Mouse (Mus musculus) heart, embryonic 16.5 days (tissue): ENCODE data around the gene Phldb1. TPM values are rescaled to one million over a fixed set of nuclear protein-coding genes. Genes with fewer than 3 reads are reported as not detected.
A peak's percentile ranks its signal among the peaks of the same experiment; 100 is the strongest.

Source experiments
- ATAC-seq: fragments of 200-750 bp; cut with Nextera tagmentation; replicated peaks from 2 replicates; pipeline ENCODE4 v1.8.0; 2017; ENCODE audit warnings: moderate number of reproducible peaks; ENCODE audit not compliant: insufficient read depth, low FRiP score; ENCODE audit errors: extremely low read depth
- H3K27ac ChIP-seq: fragments of 300-500 bp; sonication (generic); 2 replicates; pipeline ENCODE4 v1.5.1; 2014; ENCODE audit warnings: mild to moderate bottlenecking, low read length, control low read depth, moderate library complexity
- H3K27me3 ChIP-seq: fragments of 300-500 bp; sonication (generic); 2 replicates; pipeline ENCODE4 v1.6.1; 2014; ENCODE audit warnings: low read length, mixed read lengths; ENCODE audit not compliant: control insufficient read depth, insufficient read depth
- H3K36me3 ChIP-seq: fragments of 300-500 bp; sonication (generic); 2 replicates; pipeline ENCODE4 v1.6.1; 2014; ENCODE audit not compliant: control insufficient read depth, insufficient read depth
- H3K4me1 ChIP-seq: fragments of 300-500 bp; sonication (generic); 2 replicates; pipeline ENCODE4 v1.6.1; 2014; ENCODE audit warnings: low read length, mixed read lengths; ENCODE audit not compliant: control insufficient read depth, insufficient read depth
- H3K4me2 ChIP-seq: fragments of 300-500 bp; sonication (generic); 2 replicates; pipeline ENCODE4 v1.6.1; 2014; ENCODE audit warnings: low read depth, mild to moderate bottlenecking, control low read depth, low read length
- H3K4me3 ChIP-seq: fragments of 300-500 bp; sonication (generic); 2 replicates; pipeline ENCODE4 v1.5.1; 2014; ENCODE audit warnings: mild to moderate bottlenecking, control low read depth, low read length
- H3K9ac ChIP-seq: fragments of 300-500 bp; sonication (generic); 2 replicates; pipeline ENCODE4 v1.6.1; 2014; ENCODE audit warnings: low read length, control low read depth
- H3K9me3 ChIP-seq: fragments of 300-500 bp; sonication (generic); replicated peaks from 2 replicates; pipeline ENCODE4 v1.6.1; 2016; ENCODE audit warnings: low read length; ENCODE audit not compliant: control insufficient read depth
- WGBS: fragments of 180-500 bp; shearing (Covaris S2); extraction: QIAGEN DNeasy Blood & Tissue Kit; methylation state at CpG from one replicate; pipeline ENCODE4 v1.1.7; 2014; 5-methylcytosine and 5-hydroxymethylcytosine counted together
- polyA plus RNA-seq: library from polyadenylated mRNA; unstranded; fragments of >200 nt; fragmentation: Nextera tagmentation; extraction: Ambion mirVana; gene quantifications from 2 replicates; pipeline ENCODE4 v1.2.1, GENCODE M21; 2015

Gene Phldb1
- polyA plus RNA-seq, 1 experiment from 2014 or later: 25.9 TPM

DNA sequence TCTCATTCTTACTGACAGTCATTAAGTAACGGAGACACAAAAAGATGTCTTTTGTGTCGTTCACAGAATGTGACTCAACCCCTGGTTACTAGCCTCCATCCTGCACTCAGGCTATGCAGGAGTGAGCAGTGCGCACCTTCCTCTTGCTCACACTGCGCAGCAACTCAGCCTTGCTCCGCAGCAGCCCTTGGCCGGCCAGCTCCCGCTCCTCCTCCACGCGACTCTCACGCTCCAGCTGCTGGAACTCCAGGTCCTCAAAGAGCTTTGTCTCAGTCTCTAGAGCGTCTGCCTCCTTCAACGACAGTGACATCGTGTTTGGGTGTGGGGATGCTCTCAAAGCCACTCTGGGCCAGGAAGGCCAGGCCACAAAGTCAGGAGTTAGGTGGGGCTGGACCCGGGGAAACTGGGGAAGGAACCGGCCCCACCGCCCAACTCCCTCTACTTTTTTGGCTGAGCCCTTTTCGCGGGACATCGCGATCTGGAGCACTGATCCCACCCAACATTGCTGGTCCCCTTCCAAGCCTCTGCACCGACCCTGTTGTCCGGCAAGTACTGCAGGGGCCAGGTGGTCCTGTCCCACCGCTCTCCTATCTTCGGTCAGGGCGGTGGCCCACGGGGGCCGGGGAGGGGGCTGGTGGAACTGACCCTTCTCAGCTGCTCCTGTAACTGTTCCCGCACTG lies 27.1 kb downstream of the Phldb1 start:
- H3K9ac ChIP-seq: peak overlapping the region; percentile 72
- peak overlapping the region; percentile 32; the same call in 1 of the 2 replicates for H3K27ac ChIP-seq
- peaks cover 7% of the 10 kb centered on the region for H3K36me3 ChIP-seq
- ATAC-seq: peak; percentile 10; the same call in 1 of the 2 replicates
- peak overlapping the region; percentile 77 for H3K4me2 ChIP-seq
- H3K27me3 ChIP-seq: no peaks in the 10 kb centered on the region
- peaks cover 14% of the 10 kb centered on the region for H3K4me1 ChIP-seq
- H3K4me3 ChIP-seq: peak overlapping the region; percentile 55
- 30% methylated on average over 28 of the region's 28 CpGs for WGBS
- no peaks in the 10 kb centered on the region for H3K9me3 ChIP-seq

DNA sequence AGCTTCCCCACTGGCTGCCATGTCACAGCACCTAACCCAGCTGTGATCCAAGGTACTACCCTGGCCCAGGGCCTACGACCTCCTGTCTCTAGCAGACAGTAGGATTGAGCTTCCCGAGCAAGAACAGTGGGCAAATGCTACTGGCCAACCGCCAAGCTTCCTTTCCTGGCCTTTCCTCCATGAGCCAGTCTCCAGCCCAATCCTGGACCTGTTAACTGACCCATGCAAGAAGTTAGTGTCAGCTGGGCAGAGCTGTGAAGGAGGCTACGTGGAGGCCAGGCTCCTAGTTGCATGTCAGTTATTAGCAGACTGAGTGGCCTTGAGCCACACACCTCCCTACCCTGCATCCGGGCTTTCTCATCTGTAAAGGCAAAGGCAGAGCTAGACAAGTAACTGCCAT lies 35.3 kb downstream of the Phldb1 start:
- no peaks in the 10 kb centered on the region for H3K4me1 ChIP-seq
- no peak overlapping the region for H3K9ac ChIP-seq
- no peak overlapping the region for H3K27ac ChIP-seq
- peaks cover 29% of the 10 kb centered on the region for H3K36me3 ChIP-seq
- no peak overlapping the region for H3K4me3 ChIP-seq
- no peaks in the 10 kb centered on the region for H3K9me3 ChIP-seq
- no peak overlapping the region for H3K4me2 ChIP-seq
- WGBS: 87% methylated on average over 5 of the region's 5 CpGs
- no peaks in the 10 kb centered on the region for H3K27me3 ChIP-seq
- no peak for ATAC-seq

DNA sequence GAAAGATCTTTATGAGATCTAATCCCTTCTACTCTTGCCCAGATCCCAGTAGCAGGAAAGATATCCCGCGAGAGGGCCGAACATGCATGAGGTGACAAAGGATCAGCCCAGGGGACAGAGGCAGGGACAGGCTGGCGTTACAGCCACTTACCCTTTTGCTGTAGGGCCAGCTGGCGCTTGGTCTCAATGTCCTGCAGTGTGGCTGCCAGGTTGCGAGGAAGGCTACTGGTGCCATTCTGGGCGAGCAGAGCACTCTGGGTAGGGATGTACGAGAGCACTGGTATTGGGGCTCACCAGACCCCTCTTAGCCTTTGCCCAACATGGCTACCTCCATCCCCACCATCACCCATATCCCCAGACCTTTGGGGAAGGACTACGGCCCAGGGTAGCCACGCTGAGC lies 35.8 kb downstream of the Phldb1 start:
- no peak for ATAC-seq
- Histone ChIP-seq H3K9ac (no peak overlapping the region), H3K4me2 (no peak overlapping the region), H3K27me3 (no peaks in the 10 kb centered on the region), H3K36me3 (peaks cover 33% of the 10 kb centered on the region), H3K4me3 (no peak overlapping the region), H3K4me1 (no peaks in the 10 kb centered on the region), H3K27ac (no peak overlapping the region), H3K9me3 (no peaks in the 10 kb centered on the region)
- 89% methylated on average over 10 of the region's 10 CpGs for WGBS

DNA sequence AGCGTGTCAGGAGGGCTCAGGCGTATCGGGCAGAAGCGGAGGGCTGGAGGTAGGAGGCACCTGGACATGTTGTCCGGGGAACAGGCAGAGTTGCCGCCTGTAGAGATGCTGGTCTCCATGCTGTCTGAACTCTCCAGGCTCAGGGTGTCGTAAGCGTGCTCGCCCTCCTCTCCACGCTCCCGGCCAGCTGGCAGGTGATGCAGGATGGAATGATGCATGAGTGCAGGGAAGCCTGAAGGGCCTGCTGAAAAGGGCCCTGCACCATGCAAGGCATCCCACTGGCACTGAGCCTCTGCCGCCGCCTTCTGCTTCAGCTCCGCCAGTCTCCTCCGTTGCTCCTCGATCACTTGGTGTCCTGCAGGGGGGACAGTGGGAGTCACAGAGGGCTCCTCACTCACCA lies 37.1 kb downstream of the Phldb1 start:
- 94% methylated on average over 16 of the region's 16 CpGs for WGBS
- H3K27me3 ChIP-seq: no peaks in the 10 kb centered on the region
- H3K27ac ChIP-seq: no peak overlapping the region
- no peak overlapping the region for H3K4me2 ChIP-seq
- H3K4me1 ChIP-seq: no peaks in the 10 kb centered on the region
- no peak for ATAC-seq
- no peak overlapping the region for H3K4me3 ChIP-seq
- H3K9me3 ChIP-seq: no peaks in the 10 kb centered on the region
- H3K36me3 ChIP-seq: peaks cover 46% of the 10 kb centered on the region
- H3K9ac ChIP-seq: no peak overlapping the region

DNA sequence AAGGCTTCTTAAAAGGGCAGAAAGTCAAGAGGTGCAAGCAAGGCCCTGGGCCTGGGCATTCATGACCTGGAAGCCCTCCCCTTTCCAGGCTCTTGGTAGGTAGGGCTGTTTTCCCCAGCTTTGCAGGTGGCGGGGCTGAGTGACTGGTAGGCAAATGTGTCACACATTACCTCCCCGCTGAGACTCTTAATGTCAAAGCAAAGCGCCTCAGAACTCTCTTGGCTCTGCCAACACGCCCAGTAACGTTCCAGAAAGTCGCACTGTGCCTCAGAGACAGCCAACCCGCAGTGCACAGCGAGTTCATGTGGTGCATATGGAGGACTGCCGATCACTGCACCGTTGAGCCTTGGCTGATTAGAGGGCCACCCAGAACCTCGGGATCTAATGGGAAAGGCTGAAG lies 41.9 kb downstream of the Phldb1 start:
- peaks cover 48% of the 10 kb centered on the region for H3K36me3 ChIP-seq
- no peak overlapping the region for H3K4me2 ChIP-seq
- 85% methylated on average over 11 of the region's 11 CpGs for WGBS
- H3K27ac ChIP-seq: no peak overlapping the region
- H3K9me3 ChIP-seq: no peaks in the 10 kb centered on the region
- no peaks in the 10 kb centered on the region for H3K27me3 ChIP-seq
- no peak overlapping the region for H3K9ac ChIP-seq
- no peak for ATAC-seq
- no peak overlapping the region for H3K4me3 ChIP-seq
- peaks cover 21% of the 10 kb centered on the region for H3K4me1 ChIP-seq

DNA sequence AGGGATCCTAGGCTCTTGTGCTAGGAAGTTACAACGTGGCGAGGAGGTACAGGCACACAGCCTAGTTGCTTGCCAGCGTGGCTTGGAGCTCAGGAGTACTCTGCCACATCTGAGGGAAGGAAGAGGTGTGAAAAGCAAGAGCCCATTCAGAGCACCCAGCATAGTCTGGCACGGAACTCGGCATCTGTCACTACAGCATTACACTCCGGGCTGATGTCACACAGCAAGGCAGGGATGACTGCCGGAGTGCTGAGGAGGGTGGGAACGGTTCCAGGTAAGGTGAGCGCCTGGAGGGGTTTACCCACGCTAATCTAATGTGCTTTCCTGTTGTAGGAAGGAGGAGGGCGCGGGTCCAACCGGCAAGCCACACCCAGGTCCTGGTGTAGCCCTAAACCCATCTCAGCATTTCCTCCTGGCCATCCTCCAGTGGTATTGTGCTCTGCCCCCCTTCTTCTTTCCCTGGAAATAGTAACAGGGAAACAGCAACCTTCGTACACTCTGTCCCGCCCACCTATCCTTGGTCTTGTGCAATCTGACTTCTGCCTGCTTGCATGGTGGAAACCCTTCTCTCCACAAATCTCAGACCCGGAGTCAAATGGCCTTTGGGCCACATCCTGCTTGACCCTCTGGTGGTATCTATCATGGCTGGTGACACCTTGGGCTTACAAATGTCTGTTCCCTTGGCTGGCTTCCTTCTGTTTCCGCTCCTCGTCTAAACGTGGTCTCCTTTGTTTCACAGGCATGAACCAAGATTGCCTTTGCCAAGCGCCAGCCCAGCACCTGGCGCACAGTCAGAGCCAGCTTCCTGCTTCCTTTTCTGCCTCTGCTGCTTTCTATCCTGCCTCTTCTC lies 43.1 kb downstream of the Phldb1 start:
- H3K4me3 ChIP-seq: no peak overlapping the region
- 44% methylated on average over 21 of the region's 21 CpGs for WGBS
- no peak overlapping the region for H3K4me2 ChIP-seq
- H3K27me3 ChIP-seq: no peaks in the 10 kb centered on the region
- H3K27ac ChIP-seq: peak overlapping the region; percentile 57
- no peaks in the 10 kb centered on the region for H3K9me3 ChIP-seq
- no peak overlapping the region for H3K9ac ChIP-seq
- peaks cover 47% of the 10 kb centered on the region for H3K36me3 ChIP-seq
- peaks cover 21% of the 10 kb centered on the region for H3K4me1 ChIP-seq
- ATAC-seq: peak; percentile 68

DNA sequence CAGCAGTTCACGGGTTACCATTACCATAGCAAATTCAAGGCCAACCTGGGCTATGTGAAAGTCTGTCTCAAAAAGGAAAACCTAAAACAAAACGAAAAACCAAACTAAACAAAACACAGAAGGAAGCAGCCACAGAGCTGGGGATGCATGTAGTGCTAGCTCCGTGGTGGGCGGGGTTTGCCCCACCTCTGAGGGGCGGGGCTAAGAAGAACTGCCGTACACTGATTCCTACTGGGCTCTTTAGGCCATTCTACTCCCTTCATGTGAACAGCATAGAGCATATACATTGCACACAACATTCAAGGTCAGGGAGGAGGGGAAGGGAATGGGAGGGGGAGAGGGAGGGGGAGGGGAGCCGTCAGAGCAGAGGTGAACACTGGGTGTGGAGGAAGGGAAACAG lies 44.4 kb downstream of the Phldb1 start:
- 41% methylated on average over 7 of the region's 7 CpGs for WGBS
- peak; percentile 19; the same call in 1 of the 2 replicates for ATAC-seq
- Histone ChIP-seq H3K36me3 (peaks cover 48% of the 10 kb centered on the region), H3K27me3 (no peaks in the 10 kb centered on the region), H3K4me2 (no peak overlapping the region), H3K27ac (no peak overlapping the region), H3K9me3 (no peaks in the 10 kb centered on the region), H3K9ac (no peak overlapping the region), H3K4me3 (no peak overlapping the region), H3K4me1 (peaks cover 21% of the 10 kb centered on the region)

DNA sequence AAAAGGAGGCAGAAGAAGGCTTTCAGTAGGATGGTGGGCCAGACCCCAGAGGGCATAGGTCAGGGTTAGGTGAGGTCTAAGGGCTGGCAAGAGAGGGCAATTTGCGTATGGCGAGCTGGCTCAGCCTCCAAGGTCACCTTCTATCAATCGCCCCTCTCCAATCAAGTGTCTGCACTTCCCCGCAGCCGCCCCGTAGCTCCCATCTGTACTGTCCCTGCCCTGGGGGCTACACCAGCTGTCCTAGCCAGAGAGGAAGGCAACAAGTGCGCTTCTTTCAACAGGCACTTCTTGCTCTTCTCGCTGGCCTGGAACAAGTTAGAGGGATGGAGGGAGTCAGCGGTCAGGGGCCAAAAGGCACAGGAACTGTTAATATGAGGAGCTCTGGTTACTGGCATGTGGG lies 47.0 kb downstream of the Phldb1 start:
- H3K9ac ChIP-seq: no peak overlapping the region
- peaks cover 23% of the 10 kb centered on the region for H3K36me3 ChIP-seq
- peaks cover 21% of the 10 kb centered on the region for H3K4me1 ChIP-seq
- 64% methylated on average over 9 of the region's 9 CpGs for WGBS
- no peak overlapping the region for H3K27ac ChIP-seq
- H3K27me3 ChIP-seq: no peaks in the 10 kb centered on the region
- H3K4me3 ChIP-seq: no peak overlapping the region
- no peaks in the 10 kb centered on the region for H3K9me3 ChIP-seq
- no peak for ATAC-seq
- no peak overlapping the region for H3K4me2 ChIP-seq

DNA sequence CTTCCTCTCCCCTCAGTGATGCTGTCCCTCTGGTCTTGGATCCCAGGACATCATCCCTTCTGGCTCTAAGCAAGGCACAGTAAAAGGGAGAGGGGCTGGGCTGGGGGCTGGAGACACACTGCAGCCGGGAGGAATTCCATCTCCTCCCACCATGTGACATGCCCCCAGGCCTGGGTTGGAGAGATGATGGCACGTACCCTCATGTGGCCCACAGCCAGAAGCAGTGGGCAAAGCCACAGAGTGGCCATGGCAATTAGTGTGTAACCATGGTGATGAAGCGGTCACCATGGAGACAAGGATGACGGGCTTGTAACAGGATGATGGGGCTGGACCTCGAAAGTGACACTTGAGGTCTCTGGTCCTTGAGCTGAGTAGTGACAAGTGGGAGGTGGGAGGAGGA lies 48.4 kb downstream of the Phldb1 start:
- no peak overlapping the region for H3K4me3 ChIP-seq
- H3K4me2 ChIP-seq: no peak overlapping the region
- WGBS: 81% methylated on average over 5 of the region's 5 CpGs
- H3K9me3 ChIP-seq: no peaks in the 10 kb centered on the region
- no peak for ATAC-seq
- H3K27me3 ChIP-seq: no peaks in the 10 kb centered on the region
- peaks cover 21% of the 10 kb centered on the region for H3K36me3 ChIP-seq
- H3K9ac ChIP-seq: no peak overlapping the region
- peak overlapping the region; percentile 19; the same call in 1 of the 2 replicates for H3K27ac ChIP-seq
- H3K4me1 ChIP-seq: peaks cover 12% of the 10 kb centered on the region
